Mouse (Mus musculus) Patski (cell line): Measurements from ENCODE around the gene Apoh. TPM values are rescaled to one million over a fixed set of nuclear protein-coding genes. Genes with fewer than 3 reads are reported as not detected.

Experiments
- ATAC-seq: fragments of 100-300 bp; one replicate; pipeline ENCODE4 v1.8.0; 2021
- CTCF ChIA-PET: fragments of 350-600 bp; sonication (Branson Sonifier 250); formaldehyde crosslinking; loops from one replicate; lab custom pipeline; 2022; ENCODE audit warnings: inconsistent platforms; lab: Charles Lee
- POLR2A ChIA-PET: fragments of 350-600 bp; sonication (Branson Sonifier 250); formaldehyde crosslinking; loops from one replicate; lab custom pipeline; 2022; ENCODE audit warnings: antibody characterized with exemption, inconsistent platforms; lab: Charles Lee
- DNase-seq: peaks from one replicate; pipeline ENCODE4 v3.0.0-alpha.2; 2011; ENCODE audit warnings: low read depth, low spot score
- H3K27me3 ChIP-seq: fragments of 371-371 bp; one replicate; pipeline ENCODE4 v1.5.1; 2021
- CTCF ChIP-seq: fragments of 100-300 bp; IDR thresholded peaks from one replicate; pipeline ENCODE4 v1.5.1; 2021
- in situ Hi-C: fragments of 300-500 bp; cut with MboI; formaldehyde crosslinking; loops from 3 replicates; pipeline ENCODE4 v1.11.1; 2018; ENCODE audit warnings: low pct_unique_long_range_greater_than_20kb, mixed read lengths
- polyA plus RNA-seq: library from polyadenylated mRNA; unstranded; gene quantifications from one replicate; pipeline ENCODE4 v1.2.3, GENCODE M21; 2021

The Apoh gene
- polyA plus RNA-seq, 1 experiment from 2014 or later, result 0.35 TPM

GRCm38 (mm10) chr11:108330818-108331217 is 12.3 kb upstream of the Apoh start:
- in situ Hi-C loops, result no loop called here
- CTCF ChIA-PET, result interaction anchor here (1.2 to 1.3 kb wide), 2 partner anchors 10 to 110 kb away, joined by 3 read pairs; no protein-coding TSS in a partner anchor
- TF ChIP-seq CTCF, result no peak
- no peaks in the 10 kb centered on the region for H3K27me3 ChIP-seq
- ATAC-seq, result no peak
- POLR2A ChIA-PET, result interaction anchor here (0.6 kb wide), 1 partner anchor 1192 kb away, joined by 5 read pairs; no protein-coding TSS in a partner anchor
- DNase-seq, result no peak

- CTCF ChIA-PET, result interaction anchor here (2.2 kb wide), 1 partner anchor 11 kb away, joined by 5 read pairs; no protein-coding TSS in a partner anchor
- POLR2A ChIA-PET, result interaction anchor here (1.1 kb wide), 1 partner anchor 38 kb away, joined by 3 read pairs; no protein-coding TSS in a partner anchor
- ATAC-seq, result no peak
- no peak for DNase-seq
- in situ Hi-C loops, result no loop called here
- no peak for TF ChIP-seq CTCF
- no peaks in the 10 kb centered on the region for H3K27me3 ChIP-seq
These were observed 10.1 kb upstream of the Apoh start for GRCm38 (mm10) chr11:108333006-108333405.

- DNase-seq (no peak), ATAC-seq (no peak)
- TF ChIP-seq CTCF, result no peak
- ChIA-PET POLR2A (interaction anchor here (0.6 to 1.1 kb wide), 2 partner anchors 39 to 56 kb away, joined by 3 read pairs; no protein-coding TSS in a partner anchor), CTCF (interaction anchor here (0.7 to 2.2 kb wide), 2 partner anchors 9 to 12 kb away, joined by 3 to 5 read pairs; no protein-coding TSS in a partner anchor)
- in situ Hi-C loops, result no loop called here
- H3K27me3 ChIP-seq, result no peaks in the 10 kb centered on the region
These were observed 9.4 kb upstream of the Apoh start for GRCm38 (mm10) chr11:108333583-108334379.

- no peak for ATAC-seq
These were observed 8.5 kb upstream of the Apoh start for GRCm38 (mm10) chr11:108334658-108335057.

GRCm38 (mm10) chr11:108335536-108335935 is 7.6 kb upstream of the Apoh start:
- ATAC-seq (no peak), DNase-seq (no peak)
- ChIA-PET CTCF (interaction anchor here (1.1 kb wide), 1 partner anchor 11 kb away, joined by 3 read pairs; no protein-coding TSS in a partner anchor), POLR2A (no interaction called here)
- in situ Hi-C loops, result no loop called here
- no peaks in the 10 kb centered on the region for H3K27me3 ChIP-seq
- no peak for TF ChIP-seq CTCF

More at GRCm38 (mm10) chr11:108334658-108335057, 8.5 kb upstream of the Apoh start:
- H3K27me3 ChIP-seq, result no peaks in the 10 kb centered on the region
- no peak for TF ChIP-seq CTCF
- ChIA-PET CTCF (interaction anchor here (2.2 kb wide), 1 partner anchor 13 kb away, joined by 5 read pairs; no protein-coding TSS in a partner anchor), POLR2A (no interaction called here)
- in situ Hi-C loops, result no loop called here
- no peak for DNase-seq

GRCm38 (mm10) chr11:108336445-108336844 is 6.7 kb upstream of the Apoh start:
- ATAC-seq (no peak), DNase-seq (no peak)
- no peaks in the 10 kb centered on the region for H3K27me3 ChIP-seq
- TF ChIP-seq CTCF, result no peak
- ChIA-PET POLR2A (interaction anchor here (0.7 kb wide), 1 partner anchor 838 kb away, joined by 3 read pairs; no protein-coding TSS in a partner anchor), CTCF (interaction anchor here (1.0 to 1.4 kb wide), 3 partner anchors 9 to 115 kb away, joined by 3 read pairs; no protein-coding TSS in a partner anchor)
- in situ Hi-C loops, result no loop called here

GRCm38 (mm10) chr11:108340293-108340692 is 2.9 kb upstream of the Apoh start:
- ATAC-seq (no peak), DNase-seq (no peak)
- ChIA-PET POLR2A (no interaction called here), CTCF (no interaction called here)
- no peak for TF ChIP-seq CTCF
- in situ Hi-C loops, result no loop called here
- H3K27me3 ChIP-seq, result no peaks in the 10 kb centered on the region

- ChIA-PET CTCF (interaction anchor here (0.7 kb wide), 1 partner anchor 8 kb away, joined by 3 read pairs; no protein-coding TSS in a partner anchor), POLR2A (interaction anchor here (0.6 to 1.0 kb wide), 4 partner anchors 17 to 1175 kb away, joined by 3 to 6 read pairs (median 4); no protein-coding TSS in a partner anchor)
- DNase-seq (no peak), ATAC-seq (no peak)
- no peaks in the 10 kb centered on the region for H3K27me3 ChIP-seq
- in situ Hi-C loops, result no loop called here
- TF ChIP-seq CTCF, result no peak
These were observed 1.4 kb upstream of the Apoh start for GRCm38 (mm10) chr11:108341783-108342182.

GRCm38 (mm10) chr11:108343789-108344462 is 772 bp downstream of the Apoh start, which contains the start of gene Prkca:
Gene Prkca, minus strand, starts transcription at chr11:108343928.
- CTCF ChIA-PET, result no interaction called here
- in situ Hi-C loops, result no loop called here
- peak; percentile 50 for DNase-seq

GRCm38 (mm10) chr11:108344759-108345158 is 1.6 kb downstream of the Apoh start:
- POLR2A ChIA-PET, result interaction anchor here (1.3 to 3.3 kb wide), 2 partner anchors 10 to 20 kb away, joined by 9 to 15 read pairs; no protein-coding TSS in a partner anchor
- in situ Hi-C loops, result no loop called here
- DNase-seq (no peak), ATAC-seq (no peak)
- no peak for TF ChIP-seq CTCF
- no peaks in the 10 kb centered on the region for H3K27me3 ChIP-seq
- CTCF ChIA-PET, result interaction anchor here (0.7 to 0.8 kb wide), 2 partner anchors 13 to 33 kb away, joined by 3 read pairs; no protein-coding TSS in a partner anchor

More at GRCm38 (mm10) chr11:108343789-108344462, 772 bp downstream of the Apoh start, which contains the start of gene Prkca:
- ATAC-seq, result peak; percentile 91
- H3K27me3 ChIP-seq, result no peaks in the 10 kb centered on the region
- POLR2A ChIA-PET, result interaction anchor here (0.9 to 3.3 kb wide), 4 partner anchors 11 to 148 kb away, joined by 3 to 15 read pairs (median 6); no protein-coding TSS in a partner anchor
- TF ChIP-seq CTCF, result no peak
